Mouse (Mus musculus) brain, embryonic 14.5 days (tissue): Measurements from ENCODE around the gene Def6. TPM values are rescaled to one million over a fixed set of nuclear protein-coding genes. Genes with fewer than 3 reads are reported as not detected.

Source experiments
- DNase-seq: peaks from one replicate; pipeline ENCODE4 v3.0.0-alpha.2; 2011; ENCODE audit warnings: low read depth
- CTCF ChIP-seq: fragments of 200-500 bp; IDR thresholded peaks from 2 replicates; pipeline ENCODE4 v1.5.1; 2012; ENCODE audit warnings: inconsistent platforms, mild to moderate bottlenecking, moderate library complexity, borderline replicate concordance; ENCODE audit not compliant: insufficient read depth, insufficient read length; ENCODE audit errors: extremely low read depth
- POLR2A ChIP-seq: fragments of 200-500 bp; IDR thresholded peaks from 2 replicates; pipeline ENCODE4 v1.6.1; 2012; ENCODE audit warnings: mild to moderate bottlenecking, inconsistent platforms, borderline replicate concordance; ENCODE audit not compliant: poor library complexity, insufficient read depth, insufficient read length, severe bottlenecking; ENCODE audit errors: extremely low read depth
- polyA plus RNA-seq: library from polyadenylated mRNA; depleted of rRNA; stranded (reverse); fragments of >200 nt; gene quantifications from 2 replicates; pipeline ENCODE4 v1.2.3, GENCODE M21; 2012

The Def6 gene
- polyA plus RNA-seq, 1 experiment, result 6.9 TPM

GRCm38 (mm10) chr17:28193559-28193958 is 14.0 kb upstream of the Def6 start:
- no peak for DNase-seq
- TF ChIP-seq CTCF (no peak), POLR2A (no peak)

- no peak for DNase-seq
- TF ChIP-seq CTCF (no peak), POLR2A (no peak)
Observed at GRCm38 (mm10) chr17:28195033-28195432, 12.5 kb upstream of the Def6 start.

- TF ChIP-seq POLR2A (no peak), CTCF (no peak)
- DNase-seq, result no peak
Observed at GRCm38 (mm10) chr17:28197646-28198045, 9.9 kb upstream of the Def6 start.

- DNase-seq, result no peak
- no peak for TF ChIP-seq POLR2A
- no peak for TF ChIP-seq CTCF
Observed at GRCm38 (mm10) chr17:28201982-28202381, 5.6 kb upstream of the Def6 start.

- peak; percentile 67 for DNase-seq
- TF ChIP-seq POLR2A (no peak), CTCF (peak; percentile 91)
Observed at GRCm38 (mm10) chr17:28204052-28204720, 3.4 kb upstream of the Def6 start.

- DNase-seq, result no peak
- TF ChIP-seq CTCF (no peak), POLR2A (no peak)
Observed at GRCm38 (mm10) chr17:28205443-28205842, 2.1 kb upstream of the Def6 start.

GRCm38 (mm10) chr17:28207092-28207491 is 486 bp upstream of the Def6 start:
- TF ChIP-seq POLR2A (no peak), CTCF (no peak)
- no peak for DNase-seq

GRCm38 (mm10) chr17:28208314-28208612 is 685 bp downstream of the Def6 start:
- no peak for DNase-seq
- TF ChIP-seq CTCF (no peak), POLR2A (no peak)

GRCm38 (mm10) chr17:28209457-28210110 is 2.0 kb downstream of the Def6 start:
- DNase-seq, result no peak

GRCm38 (mm10) chr17:28211921-28212341 is 4.4 kb downstream of the Def6 start:
- TF ChIP-seq POLR2A (no peak), CTCF (no peak)
- no peak for DNase-seq

More at GRCm38 (mm10) chr17:28209457-28210110, 2.0 kb downstream of the Def6 start:
- no peak for TF ChIP-seq CTCF
- TF ChIP-seq POLR2A, result no peak

- TF ChIP-seq CTCF, result no peak
- no peak for DNase-seq
Observed at GRCm38 (mm10) chr17:28212391-28212790, 4.8 kb downstream of the Def6 start.

GRCm38 (mm10) chr17:28213236-28213635 is 5.7 kb downstream of the Def6 start:
- no peak for DNase-seq
- TF ChIP-seq POLR2A (no peak), CTCF (peak; percentile 39; the same call in 1 of the 2 replicates)

GRCm38 (mm10) chr17:28216791-28217190 is 9.2 kb downstream of the Def6 start:
- TF ChIP-seq CTCF (no peak), POLR2A (no peak)
- no peak for DNase-seq
